Mouse (Mus musculus) layer of hippocampus, adult 2 months (tissue): ENCODE measurements at regions not wholly inside any gene's neighbourhood (a gene's known extent, or its start where the extent isn't known, plus 50 kb on each side); places are given as distances from the start of the nearest gene placed in this dataset.
A peak's percentile ranks its signal among the peaks of the same experiment; 100 is the strongest.

ENCODE experiments used
- DNase-seq, 2 experiments: peaks; one replicate each; pipeline ENCODE4 v3.0.0; 2022; ENCODE audit warnings: low spot score in 2 of 2
- H3K27ac ChIP-seq: fragments of 200-600 bp; 2 replicates; pipeline ENCODE4 v1.8.1; 2022
- H3K4me3 ChIP-seq: fragments of 200-600 bp; 2 replicates; pipeline ENCODE4 v1.8.1; 2022; ENCODE audit warnings: mild to moderate bottlenecking
- CTCF ChIP-seq: fragments of 200-600 bp; conservative IDR thresholded peaks from 2 replicates; pipeline ENCODE4 v1.8.1; 2022; ENCODE audit warnings: antibody characterized with exemption, mild to moderate bottlenecking, moderate library complexity

- no peak for DNase-seq
- Histone ChIP-seq H3K27ac (no peak overlapping the region), H3K4me3 (no peak overlapping the region)
- no peak for TF ChIP-seq CTCF
Observed at GRCm38 (mm10) chr8:98955803-98956202, 460.5 kb downstream of the Cdh8 start.

DNA sequence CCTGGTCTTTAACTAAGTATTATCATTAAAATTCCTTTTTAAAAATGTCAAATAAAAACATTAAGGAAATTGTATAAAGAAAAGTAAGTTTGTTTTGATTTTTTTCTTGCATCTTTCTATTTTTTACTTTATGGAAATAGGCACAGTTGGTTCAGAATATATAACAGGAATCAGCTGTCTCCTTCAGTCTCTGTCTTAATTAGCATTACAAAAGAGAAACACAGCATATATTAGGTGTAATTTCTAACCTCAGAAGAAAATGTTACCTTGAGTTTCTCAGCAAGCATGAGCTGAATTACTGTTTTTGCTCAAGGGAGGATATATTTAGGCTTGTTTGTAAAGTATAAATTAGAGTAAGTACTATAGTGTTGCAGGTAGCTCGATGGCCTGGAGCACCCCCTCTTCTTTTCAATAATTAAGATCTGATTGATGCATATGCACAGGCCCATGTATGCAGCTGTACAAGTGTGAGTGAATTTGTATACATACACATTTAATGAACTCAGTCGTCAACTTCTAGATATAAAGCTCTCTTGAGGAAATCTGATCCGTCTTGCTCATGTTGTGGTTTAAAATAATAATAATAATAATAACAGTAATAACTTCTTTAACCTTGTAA is 503.0 kb downstream of the Cdh8 start:
- Histone ChIP-seq H3K27ac (no peak overlapping the region), H3K4me3 (no peak overlapping the region)
- no peak for DNase-seq
- no peak for TF ChIP-seq CTCF

GRCm38 (mm10) chr8:98893331-98893730 is 522.9 kb downstream of the Cdh8 start:
- Histone ChIP-seq H3K4me3 (no peak overlapping the region), H3K27ac (no peak overlapping the region)
- DNase-seq: no peak
- no peak for TF ChIP-seq CTCF

DNA sequence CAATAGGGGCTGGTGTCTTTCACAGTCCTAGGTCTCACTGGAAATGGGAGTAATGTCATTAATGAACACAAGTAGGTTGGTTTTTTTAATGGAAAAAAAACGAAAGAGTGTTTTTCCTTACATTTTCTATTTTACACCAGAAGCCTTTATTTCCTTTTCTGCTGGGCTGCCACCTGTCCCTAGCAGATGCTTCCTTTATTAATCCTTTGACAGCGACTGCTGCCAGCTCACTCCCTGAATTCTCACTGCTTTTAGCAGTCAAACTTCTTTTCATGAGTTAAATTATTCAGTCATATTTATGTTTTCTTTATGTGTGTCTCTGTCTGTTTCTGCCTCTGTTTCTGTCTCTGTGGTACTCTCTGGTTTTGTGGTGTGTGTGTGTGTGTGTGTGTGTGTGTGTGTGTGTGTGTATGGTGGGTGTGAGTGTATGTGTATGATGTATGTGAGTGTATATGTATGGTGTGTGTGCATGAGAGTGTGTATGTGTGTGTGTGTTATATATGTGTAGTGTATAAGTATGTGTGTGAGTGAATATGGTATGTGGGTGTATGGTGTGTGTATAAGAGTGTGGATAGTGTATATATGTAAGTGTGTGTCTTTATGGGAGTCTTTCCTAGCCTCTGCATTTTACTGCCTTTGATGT is 554.5 kb downstream of the Cdh8 start:
- H3K4me3 ChIP-seq: peak overlapping the region; percentile 3; the same call in 1 of the 2 replicates
- no peak for TF ChIP-seq CTCF
- H3K27ac ChIP-seq: no peak overlapping the region
- peak; percentile 55 to 59 for DNase-seq

- TF ChIP-seq CTCF: no peak
- no peak overlapping the region for H3K27ac ChIP-seq
- DNase-seq: no peak
- H3K4me3 ChIP-seq: peak overlapping the region; percentile 3; the same call in 1 of the 2 replicates
Observed at GRCm38 (mm10) chr8:98861175-98861574, 555.1 kb downstream of the Cdh8 start.

- no peak for DNase-seq
- TF ChIP-seq CTCF: no peak
- Histone ChIP-seq H3K27ac (no peak overlapping the region), H3K4me3 (no peak overlapping the region)
Observed at GRCm38 (mm10) chr8:98860416-98860815, 555.9 kb downstream of the Cdh8 start.

GRCm38 (mm10) chr8:98829515-98829914 is 586.8 kb downstream of the Cdh8 start:
- no peak for DNase-seq
- Histone ChIP-seq H3K4me3 (no peak overlapping the region), H3K27ac (no peak overlapping the region)
- no peak for TF ChIP-seq CTCF

DNA sequence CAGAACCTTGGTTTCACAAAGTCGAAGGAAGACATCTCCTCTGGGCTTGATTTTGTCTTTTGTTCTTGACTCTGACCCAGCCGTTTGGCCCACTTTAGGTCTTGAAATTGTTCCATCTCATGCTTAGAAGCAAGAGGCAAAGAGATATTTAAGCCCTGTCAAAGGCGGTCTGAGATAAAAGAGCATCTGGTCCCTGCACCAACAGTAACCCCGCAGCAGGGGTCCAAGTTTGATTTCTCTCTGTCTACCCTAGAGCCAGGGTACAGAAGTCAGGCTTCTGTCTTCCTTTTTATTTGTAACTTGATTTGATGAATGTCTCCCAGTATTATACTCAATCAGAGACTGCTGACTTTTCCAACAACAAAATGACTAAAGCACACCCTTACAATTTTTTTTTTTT is 587.3 kb downstream of the Cdh8 start:
- Histone ChIP-seq H3K27ac (no peak overlapping the region), H3K4me3 (no peak overlapping the region)
- no peak for DNase-seq
- no peak for TF ChIP-seq CTCF

DNA sequence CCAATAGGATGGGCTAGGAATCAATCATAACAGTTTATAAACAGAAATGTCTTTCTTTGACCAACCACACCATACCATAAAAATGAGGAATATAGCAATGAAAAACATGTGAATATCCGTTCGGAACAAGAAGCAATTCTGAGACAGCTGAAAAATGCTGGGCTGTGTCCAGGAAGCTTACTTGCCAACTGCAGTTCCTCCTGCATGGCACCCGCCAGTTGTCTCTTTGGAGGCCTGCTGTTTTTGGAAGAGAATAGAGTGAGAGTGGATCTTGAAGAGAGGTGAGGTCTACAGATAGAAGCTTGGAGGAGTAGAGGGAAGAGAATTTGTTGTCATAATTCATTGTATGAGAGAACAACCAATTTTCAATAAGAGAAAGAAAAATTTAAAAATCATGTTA is 604.3 kb downstream of the Cdh8 start:
- peak in 1 of 2 experiments; percentile 10 for DNase-seq

DNA sequence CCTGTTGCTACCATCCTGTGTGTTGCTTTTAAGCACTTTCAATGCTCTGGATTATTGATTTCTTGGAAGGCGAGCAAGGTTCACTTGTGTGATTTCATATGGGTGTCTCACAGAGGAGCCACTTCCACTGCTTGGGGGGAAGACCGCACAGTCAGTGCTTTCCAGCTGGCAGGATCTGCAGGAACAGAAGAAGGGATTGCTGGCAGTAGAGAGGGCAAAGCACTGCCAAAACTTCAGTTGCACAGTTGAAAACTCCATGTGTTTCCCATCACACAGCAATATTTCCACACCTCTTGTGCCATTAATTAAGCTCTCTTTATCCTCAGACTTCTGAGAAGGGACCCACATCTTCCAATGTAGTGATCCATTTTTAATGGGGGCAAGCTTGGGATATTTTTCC is 618.8 kb downstream of the Cdh8 start:
- no peak for TF ChIP-seq CTCF
- peak; percentile 23 to 28 for DNase-seq
- H3K4me3 ChIP-seq: no peak overlapping the region
- H3K27ac ChIP-seq: no peak overlapping the region

More for the DNA sequence above, 604.3 kb downstream of the Cdh8 start:
- no peak overlapping the region for H3K4me3 ChIP-seq
- no peak overlapping the region for H3K27ac ChIP-seq
- TF ChIP-seq CTCF: no peak

DNA sequence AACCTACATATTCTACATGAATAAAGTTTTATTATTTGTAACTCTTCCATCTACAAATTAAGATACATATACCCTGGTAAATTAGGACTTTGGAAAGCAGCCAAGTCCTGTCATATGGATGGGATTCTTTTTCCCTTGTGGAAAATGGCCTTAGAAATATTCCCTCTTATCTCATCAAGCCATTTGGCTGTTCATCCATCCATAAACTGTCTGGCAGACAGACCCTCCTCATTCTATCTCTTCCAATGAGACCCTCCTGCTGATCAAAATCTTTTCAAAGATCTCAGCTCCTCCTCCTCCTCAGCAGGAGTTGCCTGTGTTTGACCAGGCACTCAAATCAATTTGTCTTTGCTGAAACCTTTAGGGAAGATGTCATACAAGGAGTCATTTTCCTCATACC is 649.2 kb downstream of the Cdh8 start:
- no peak for DNase-seq
- H3K4me3 ChIP-seq: no peak overlapping the region
- no peak for TF ChIP-seq CTCF
- no peak overlapping the region for H3K27ac ChIP-seq

- TF ChIP-seq CTCF: no peak
- Histone ChIP-seq H3K4me3 (no peak overlapping the region), H3K27ac (no peak overlapping the region)
- DNase-seq: no peak
Observed at GRCm38 (mm10) chr8:98756596-98756995, 659.7 kb downstream of the Cdh8 start.

GRCm38 (mm10) chr8:98755795-98756194 is 660.5 kb downstream of the Cdh8 start:
- no peak for DNase-seq
- Histone ChIP-seq H3K4me3 (no peak overlapping the region), H3K27ac (no peak overlapping the region)
- no peak for TF ChIP-seq CTCF

DNA sequence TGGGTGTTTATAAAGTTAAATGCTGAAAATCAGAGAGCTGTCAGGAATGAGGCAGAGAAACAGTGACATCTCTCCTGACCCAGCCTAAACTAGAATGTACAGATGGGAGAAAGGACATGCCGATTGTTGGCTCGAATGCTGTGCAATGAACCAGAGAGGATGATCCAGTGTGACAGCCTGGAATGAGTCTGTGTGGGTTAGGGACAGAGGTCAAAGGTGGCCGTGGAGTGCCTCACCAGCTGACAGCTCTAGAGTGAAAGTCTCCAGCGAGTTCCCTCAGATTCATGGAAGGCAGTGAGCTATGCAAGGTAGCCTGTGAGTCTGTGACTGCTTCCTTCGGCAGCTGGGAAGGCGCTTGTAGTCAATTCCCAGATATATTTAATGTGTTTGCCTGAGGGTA is 663.9 kb downstream of the Cdh8 start:
- TF ChIP-seq CTCF: no peak
- no peak for DNase-seq
- no peak overlapping the region for H3K4me3 ChIP-seq
- H3K27ac ChIP-seq: no peak overlapping the region
